Mouse (Mus musculus) embryonic facial prominence, embryonic 15.5 days (tissue): ENCODE data around the gene Fgfr1op. TPM values are rescaled to one million over a fixed set of nuclear protein-coding genes. Genes with fewer than 3 reads are reported as not detected.

Source experiments
- polyA plus RNA-seq: library from polyadenylated mRNA; unstranded; fragments of >200 nt; fragmentation: Nextera tagmentation; extraction: Ambion mirVana; gene quantifications from 2 replicates; pipeline ENCODE4 v1.2.1, GENCODE M21; 2015

Gene Fgfr1op
- polyA plus RNA-seq, 1 experiment from 2014 or later, result 34.6 TPM

Other genes starting within 250 kb of the Fgfr1op start
- 1.1 and 1.3 TPM in 2 replicates for gene Tagap, start 239.5 kb upstream of the Fgfr1op start, polyA plus RNA-seq
- gene Rsph3a, start 219.9 kb upstream of the Fgfr1op start, polyA plus RNA-seq, result 59.3 and 62.1 TPM in 2 replicates
- gene Gm49673, start 17.7 kb upstream of the Fgfr1op start, polyA plus RNA-seq, result 0.27 TPM in 1 of 2 replicates, not detected in the other
- 28.2 and 30.5 TPM in 2 replicates for gene Rnaset2a, start 17.4 kb upstream of the Fgfr1op start, polyA plus RNA-seq
- gene Ccr6, start 70.5 kb downstream of the Fgfr1op start, polyA plus RNA-seq, result 0.37 TPM in 1 of 2 replicates, not detected in the other
- 159 and 161 TPM in 2 replicates for gene Mpc1, start 117.4 kb downstream of the Fgfr1op start, polyA plus RNA-seq
- gene Sft2d1, start 145.6 kb downstream of the Fgfr1op start, polyA plus RNA-seq, result 60.6 and 72.1 TPM in 2 replicates
- gene Prr18, start 172.0 kb downstream of the Fgfr1op start, polyA plus RNA-seq, result 0.35 and 1.2 TPM in 2 replicates
- 0.60 and 1.2 TPM in 2 replicates for gene T2, start 190.5 kb downstream of the Fgfr1op start, polyA plus RNA-seq